Mouse (Mus musculus) heart, adult 2 months (tissue): ENCODE data around the gene Rnf40.

Source experiments
- CTCF ChIP-seq: fragments of 200-600 bp; IDR thresholded peaks from 2 replicates; pipeline ENCODE4 v1.8.1; 2022; ENCODE audit warnings: antibody characterized with exemption, mild to moderate bottlenecking, moderate library complexity
- EP300 ChIP-seq: fragments of 200-500 bp; IDR thresholded peaks from 2 replicates; pipeline ENCODE4 v1.6.1; 2011; ENCODE audit warnings: low read depth, low read length, control low read depth; ENCODE audit not compliant: insufficient read depth
- POLR2A ChIP-seq: fragments of 200-500 bp; IDR thresholded peaks from 2 replicates; pipeline ENCODE4 v1.6.1; 2011; ENCODE audit warnings: mild to moderate bottlenecking, low read depth, low read length, control low read depth; ENCODE audit not compliant: insufficient read depth

DNA sequence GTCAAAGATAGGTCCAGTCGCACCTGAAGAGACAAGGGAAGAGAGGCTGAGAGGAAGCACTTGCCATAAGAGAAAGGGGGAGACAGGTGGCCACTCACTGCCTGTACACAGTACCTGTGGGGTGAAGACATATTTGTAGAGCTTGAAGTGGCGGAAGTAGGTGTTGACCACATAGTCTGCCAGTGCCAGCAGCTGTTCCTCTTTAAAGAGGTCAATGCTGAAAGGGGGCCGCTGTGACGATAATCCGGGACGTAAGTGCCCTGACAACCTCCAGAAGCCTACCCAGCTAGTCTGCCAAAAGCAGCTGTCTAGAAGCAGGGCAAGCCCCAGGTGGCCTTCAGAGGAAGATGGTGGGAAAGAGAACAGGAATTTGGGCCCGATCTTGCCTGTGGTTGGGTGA is 3.5 kb upstream of the Rnf40 start:
- TF ChIP-seq CTCF (no peak), EP300 (no peak), POLR2A (no peak)
